In genomic region chr15:86173136-86173985, GRCm38 (mm10) we compare ENCODE assay signal across 9 mouse cellular contexts. TPM values are rescaled to one million over a fixed set of nuclear protein-coding genes. Genes with fewer than 3 reads are reported as not detected.
DNase-seq lines count a peak whose midpoint lies in the region; ATAC-seq lines count a peak whose summit lies in the region.
"Had no signal": no experiment of that assay in that cellular context is flagged by ENCODE, and none has a peak within 500 bp of the region (broad histone marks: within the 10 kb centered on the region; RNA-seq: fewer than 3 reads in every experiment).

No protein-coding gene starts in this region.

- ATAC-seq in CD4-positive, CD25-positive, alpha-beta regulatory T cell, adult 4 months, result peak; percentile 64
- ATAC-seq in megakaryocyte, adult 5-6 weeks (ENCODE audit: poor library complexity, severe bottlenecking), result peak; percentile 58
- ATAC-seq in erythroid progenitor cell, adult 5-6 weeks (replicated peaks; ENCODE audit: low FRiP score, poor library complexity, severe bottlenecking), result no peak

- no peaks in the 10 kb centered on the region for H3K27me3 ChIP-seq in hindbrain, embryonic 10.5 days (ENCODE audit: insufficient read depth, poor library complexity, severe bottlenecking)

- WGBS in hindbrain, embryonic 10.5 days, result 41% methylated on average over 16 of the region's 16 CpGs

- DNase-seq in cerebellum, adult 9-10 months, result peak; percentile 38
- no peak for DNase-seq in cerebellum, postnatal 14 days
- peak; percentile 42 for DNase-seq in heart, postnatal 4 days
- DNase-seq in hindbrain, embryonic 10.5 days (ENCODE audit: low spot score), result no peak
- no peak for DNase-seq in layer of hippocampus, postnatal 10 days (ENCODE audit: low spot score in 2 of 2)

- no peak overlapping the region; the same call in 1 of the 2 replicates for H3K27ac ChIP-seq in hindbrain, embryonic 10.5 days

- H3K4me1 ChIP-seq in hindbrain, embryonic 10.5 days (replicated peaks), result peaks cover 55% of the 10 kb centered on the region

- no peaks in the 10 kb centered on the region for H3K9me3 ChIP-seq in hindbrain, embryonic 10.5 days

- H3K36me3 ChIP-seq in hindbrain, embryonic 10.5 days, result no peaks in the 10 kb centered on the region

- H3K4me3 ChIP-seq in hindbrain, embryonic 10.5 days, result no peak overlapping the region
- H3K4me3 ChIP-seq: erythroblast, embryonic 14.5 days had no signal

RNA-seq across cellular contexts. Expression of gene Cerk, which starts 12.6 kb away (rescaled TPM):
- 1 to 10 TPM; 5.1 to 6.1 TPM for polyA plus RNA-seq in CD4-positive, CD25-positive, alpha-beta regulatory T cell, adult 4 months (2017; shearing (Covaris generic))
- total RNA-seq in heart, postnatal 4 days (2021), result 10 to 100 TPM; 39.1 to 40.2 TPM
- total RNA-seq in megakaryocyte, adult 5-6 weeks (2015), result 22.7 and 24.4 TPM in 2 replicates
- total RNA-seq in megakaryocyte, adult 5-6 weeks (2017), result 35.4 and 41.2 TPM in 2 replicates
- total RNA-seq in erythroid progenitor cell, adult 5-6 weeks (2015; ENCODE audit: low replicate concordance), result 7.9 and 10.1 TPM in 2 replicates
- 5.5 and 10.0 TPM in 2 replicates for total RNA-seq in erythroid progenitor cell, adult 5-6 weeks (2017; ENCODE audit: low replicate concordance)
- 12.8 and 15.9 TPM in 2 replicates for polyA plus RNA-seq in hindbrain, embryonic 10.5 days (2016; fragmentation: Nextera tagmentation; extraction: Ambion mirVana)
- 10 to 100 TPM; 38.8 to 41.0 TPM for total RNA-seq in layer of hippocampus, postnatal 10 days (2021)

RNA-seq across cellular contexts. Expression of gene Tbc1d22a, which starts 40.9 kb away (rescaled TPM):
- polyA plus RNA-seq in CD4-positive, CD25-positive, alpha-beta regulatory T cell, adult 4 months (2017; shearing (Covaris generic)), result 10 to 100 TPM in 1 of 2 experiments, 1 to 10 TPM in 1; 8.4 to 16.2 TPM
- 10 to 100 TPM; 16.5 to 20.6 TPM for total RNA-seq in heart, postnatal 4 days (2021)
- total RNA-seq in megakaryocyte, adult 5-6 weeks (2015), result 12.9 and 13.3 TPM in 2 replicates
- 19.0 and 24.1 TPM in 2 replicates for total RNA-seq in megakaryocyte, adult 5-6 weeks (2017)
- total RNA-seq in erythroid progenitor cell, adult 5-6 weeks (2015; ENCODE audit: low replicate concordance), result 7.6 and 9.2 TPM in 2 replicates
- total RNA-seq in erythroid progenitor cell, adult 5-6 weeks (2017; ENCODE audit: low replicate concordance), result 8.2 and 12.9 TPM in 2 replicates
- polyA plus RNA-seq in hindbrain, embryonic 10.5 days (2016; fragmentation: Nextera tagmentation; extraction: Ambion mirVana), result 13.4 and 13.5 TPM in 2 replicates
- 10 to 100 TPM; 25.1 to 25.2 TPM for total RNA-seq in layer of hippocampus, postnatal 10 days (2021)

Comparison
In these comparisons a context has a peak if more than half of its experiments do, and no peak if none do; other contexts are left out.
1. DNase-seq: peak in cerebellum, adult 9-10 months (single experiment) and heart, postnatal 4 days (single experiment); none in cerebellum, postnatal 14 days (0 of 2), hindbrain, embryonic 10.5 days (single experiment) and layer of hippocampus, postnatal 10 days (0 of 2).